Comparison of ENCODE assay signal across 8 mouse cellular contexts in genomic region chr1:74763081-74763480, GRCm38 (mm10). TPM values are rescaled to one million over a fixed set of nuclear protein-coding genes. Genes with fewer than 3 reads are reported as not detected.
A peak's percentile ranks its signal among the peaks of the same experiment; 100 is the strongest.
DNase-seq lines count a peak whose midpoint lies in the region; ATAC-seq lines count a peak whose summit lies in the region.

No protein-coding gene starts in this region.

- DNase-seq in left cerebral cortex, adult 11 months (ENCODE audit: low spot score): peak; percentile 58
- DNase-seq in left cerebral cortex, adult 8-10 months (ENCODE audit: low spot score in 2 of 2): no peak
- peak; percentile 67 for DNase-seq in Muller cell, postnatal 12 days (ENCODE audit: inconsistent ontology term)
- DNase-seq in c-Kit-positive CD71-positive TER-119-negative erythroid progenitor cells, embryonic 14.5 days (ENCODE audit: low read depth): peak; percentile 69
- DNase-seq in gastrocnemius, postnatal 10 days: peak; percentile 74
- peak; percentile 84 to 87 for DNase-seq in left cerebral cortex, postnatal 14 days (ENCODE audit: low spot score in 2 of 2)
- peak; percentile 62 for DNase-seq in retina, postnatal 7 days (ENCODE audit: low read depth, low spot score)

- ATAC-seq in erythroblast, adult 5-6 weeks (replicated peaks; ENCODE audit: low FRiP score, poor library complexity, severe bottlenecking): no peak

- intact Hi-C loops in left cerebral cortex, postnatal 14 days (cut with DNase I): no loop called here

RNA-seq across cellular contexts. Expression of gene Wnt6, which starts 8.6 kb away (rescaled TPM):
- 1 to 10 TPM; 2.4 to 3.7 (median 2.5) TPM for total RNA-seq in left cerebral cortex, adult 8-10 months (2022)
- 1 to 10 TPM in 1 of 2 experiments, under 1 TPM in 1; 0.95 to 1.5 TPM for total RNA-seq in gastrocnemius, postnatal 10 days (2021)
- total RNA-seq in left cerebral cortex, postnatal 14 days (2021): 1 to 10 TPM; 2.0 to 2.8 TPM
- not detected in 2 replicates for total RNA-seq in erythroblast, adult 5-6 weeks (2015; ENCODE audit: low replicate concordance)
- not detected in 2 replicates for total RNA-seq in erythroblast, adult 5-6 weeks (2017; ENCODE audit: low replicate concordance)

RNA-seq across cellular contexts. Expression of gene Prkag3, which starts 14.1 kb away (rescaled TPM):
- under 1 TPM; 0.13 to 0.64 (median 0.48) TPM for total RNA-seq in left cerebral cortex, adult 8-10 months (2022)
- 10 to 100 TPM; 64.7 to 66.7 TPM for total RNA-seq in gastrocnemius, postnatal 10 days (2021)
- total RNA-seq in left cerebral cortex, postnatal 14 days (2021): not detected
- not detected in 2 replicates for total RNA-seq in erythroblast, adult 5-6 weeks (2015; ENCODE audit: low replicate concordance)
- total RNA-seq in erythroblast, adult 5-6 weeks (2017; ENCODE audit: low replicate concordance): 0.14 TPM in 1 of 2 replicates, not detected in the other

RNA-seq across cellular contexts. Expression of gene Wnt10a, which starts 28.2 kb away (rescaled TPM):
- 10 to 100 TPM; 11.0 to 11.8 (median 11.2) TPM for total RNA-seq in left cerebral cortex, adult 8-10 months (2022)
- under 1 TPM in 1 of 2 experiments, not detected in 1; 0.29 TPM for total RNA-seq in gastrocnemius, postnatal 10 days (2021)
- 1 to 10 TPM; 2.7 to 3.4 TPM for total RNA-seq in left cerebral cortex, postnatal 14 days (2021)
- not detected in 2 replicates for total RNA-seq in erythroblast, adult 5-6 weeks (2015; ENCODE audit: low replicate concordance)
- total RNA-seq in erythroblast, adult 5-6 weeks (2017; ENCODE audit: low replicate concordance): not detected in 2 replicates

RNA-seq across cellular contexts. Expression of gene Cyp27a1, which starts 49.7 kb away (rescaled TPM):
- 1 to 10 TPM; 6.5 to 8.5 (median 7.8) TPM for total RNA-seq in left cerebral cortex, adult 8-10 months (2022)
- 1 to 10 TPM; 8.6 to 8.9 TPM for total RNA-seq in gastrocnemius, postnatal 10 days (2021)
- total RNA-seq in left cerebral cortex, postnatal 14 days (2021): 1 to 10 TPM; 1.5 to 2.8 TPM
- 10.0 and 16.7 TPM in 2 replicates for total RNA-seq in erythroblast, adult 5-6 weeks (2015; ENCODE audit: low replicate concordance)
- total RNA-seq in erythroblast, adult 5-6 weeks (2017; ENCODE audit: low replicate concordance): 5.1 and 6.7 TPM in 2 replicates

Comparison
In these comparisons a context has a peak if more than half of its experiments do, and no peak if none do; other contexts are left out.
1. DNase-seq: peak in left cerebral cortex, adult 11 months (single experiment), Muller cell, postnatal 12 days (single experiment), c-Kit-positive CD71-positive TER-119-negative erythroid progenitor cells, embryonic 14.5 days (single experiment), gastrocnemius, postnatal 10 days (single experiment), left cerebral cortex, postnatal 14 days (2 of 2) and retina, postnatal 7 days (single experiment); none in left cerebral cortex, adult 8-10 months (0 of 2).
2. RNA of gene Prkag3, which starts 14.1 kb away (total RNA-seq): 64.7 to 66.7 TPM in gastrocnemius, postnatal 10 days; 0.13 to 0.64 TPM in left cerebral cortex, adult 8-10 months, not detected in left cerebral cortex, postnatal 14 days and 0.14 TPM in erythroblast, adult 5-6 weeks; every median in the first group is over 10 times any median in the second.